Mouse (Mus musculus) left cerebral cortex, adult 11 months (tissue): ENCODE results near the gene Mtss1l.
"Not testable (repeated sequence)": the region's sequence is repeated elsewhere in the genome, so short reads cannot be mapped to it uniquely, and the experiment has no call there.

ENCODE experiments used
- DNase-seq: peaks from one replicate; pipeline ENCODE4 v3.0.0; 2022; ENCODE audit warnings: low spot score

Gene Mtss1l

DNA sequence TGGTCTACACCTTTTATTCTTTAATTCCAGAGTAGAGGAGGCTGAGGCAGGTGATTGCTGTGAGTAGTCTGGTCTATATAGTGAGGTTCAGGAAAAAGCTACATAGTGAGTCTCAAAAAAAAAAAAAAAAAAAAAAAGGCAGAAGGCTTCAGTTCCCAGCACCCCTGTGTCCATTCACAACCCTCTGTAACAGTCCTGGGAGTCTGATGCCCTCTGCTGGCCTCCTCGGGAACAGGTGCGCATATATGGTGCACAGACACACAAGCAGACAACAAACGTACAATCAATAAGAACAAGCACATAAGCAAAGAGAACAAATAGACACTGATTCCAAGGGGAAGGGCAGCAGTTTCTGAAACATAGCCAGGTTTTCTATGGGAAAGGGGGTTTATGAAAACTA lies 55.1 kb downstream of the Mtss1l start:
- no peak for DNase-seq

DNA sequence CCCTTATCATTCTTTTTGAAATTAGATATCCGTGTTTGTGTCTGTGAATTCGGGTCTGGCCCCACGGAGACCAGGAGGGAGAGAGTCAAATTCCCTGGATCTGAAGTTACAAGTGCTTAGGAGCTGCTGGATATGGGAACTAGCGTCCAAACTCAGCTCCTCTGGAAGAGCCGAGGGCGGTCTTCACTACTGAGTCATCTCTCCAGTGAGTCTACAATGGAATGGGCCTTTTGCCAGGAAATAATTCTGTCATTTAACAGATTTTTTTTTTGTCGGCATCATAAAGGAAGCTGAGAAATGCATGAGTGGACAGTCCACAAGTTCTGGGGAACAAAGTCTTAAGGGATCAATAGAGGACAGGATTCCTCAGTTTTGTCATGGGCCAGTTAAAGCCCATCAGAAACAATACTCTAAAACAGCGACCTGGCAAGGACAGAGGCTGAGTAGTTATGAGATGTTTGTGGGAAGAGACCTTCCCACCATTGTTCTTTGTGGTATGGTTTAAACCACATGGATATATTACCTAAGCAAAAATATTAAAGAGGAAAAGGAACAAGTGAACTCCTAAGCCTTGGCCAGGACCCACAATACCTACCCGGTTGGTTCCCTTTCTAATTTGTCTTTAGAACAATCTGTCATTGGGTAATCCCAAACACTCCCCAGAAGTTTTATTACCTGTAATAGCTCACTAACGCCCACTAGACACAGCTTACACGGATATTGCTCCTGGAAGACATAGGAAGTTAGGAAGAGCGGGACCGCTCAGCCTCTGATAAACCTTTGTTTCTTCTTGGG lies 58.8 kb downstream of the Mtss1l start:
- DNase-seq: no peak

DNA sequence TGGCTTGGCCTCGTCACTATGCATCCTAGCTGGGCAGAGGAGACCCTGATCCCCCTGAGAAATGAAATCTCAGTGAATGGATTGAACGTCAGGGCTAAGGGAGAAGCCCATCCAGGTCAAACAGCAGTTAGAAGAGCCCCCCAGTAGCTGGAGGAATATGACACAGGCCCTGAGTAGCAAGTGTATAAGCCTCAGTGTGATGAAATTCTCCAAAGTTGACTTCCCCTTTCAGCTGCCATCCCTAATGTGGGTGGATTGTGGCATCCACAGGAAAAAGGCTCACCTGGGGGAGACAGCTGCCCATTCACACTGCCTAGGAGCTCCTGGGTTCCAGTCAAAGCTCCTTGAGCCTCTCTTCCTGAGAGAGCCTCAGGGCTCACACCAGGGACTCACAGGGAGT lies 64.1 kb downstream of the Mtss1l start:
- DNase-seq: no peak

DNA sequence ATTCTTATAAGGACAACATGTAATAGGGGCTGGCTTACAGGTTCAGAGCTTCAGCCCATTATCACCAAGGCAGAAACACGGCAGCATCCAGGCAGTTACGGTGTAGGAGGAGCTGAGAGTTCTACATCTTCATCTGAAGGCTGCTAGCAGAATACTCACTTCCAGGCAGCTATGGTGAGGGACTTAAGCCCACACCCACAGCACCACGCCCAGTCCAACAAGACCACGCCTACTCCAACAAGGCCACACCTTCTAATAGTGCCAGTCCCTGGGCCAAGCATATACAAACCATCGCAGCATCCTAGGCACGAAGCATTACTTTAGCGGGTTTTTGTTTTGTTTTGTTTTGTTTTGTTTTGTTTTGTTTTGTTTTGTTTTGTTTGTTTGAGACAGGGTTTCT lies 65.2 kb downstream of the Mtss1l start:
- not testable (repeated sequence) for DNase-seq

DNA sequence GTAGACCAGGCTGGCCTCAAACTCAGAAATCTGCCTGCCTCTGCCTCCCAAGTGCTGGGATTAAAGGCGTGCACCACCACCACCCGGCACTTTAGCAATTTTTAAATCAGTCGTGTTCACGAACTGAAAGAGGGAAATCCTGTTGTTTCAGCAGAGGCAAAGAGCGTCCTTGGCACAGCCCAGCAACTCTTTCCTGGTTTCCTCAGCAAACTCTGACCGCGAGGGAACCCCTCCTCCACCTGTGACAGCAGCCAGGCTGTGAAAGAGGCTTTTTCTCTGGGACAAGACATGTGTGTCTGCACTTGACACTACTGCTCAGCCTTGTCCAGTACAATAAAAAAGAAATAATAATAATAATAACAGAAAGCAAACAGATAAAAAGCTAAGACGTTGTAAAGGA lies 65.7 kb downstream of the Mtss1l start:
- no peak for DNase-seq

GRCm38 (mm10) chr8:110787411-110787954 lies 66.2 kb downstream of the Mtss1l start:
- DNase-seq: no peak

DNA sequence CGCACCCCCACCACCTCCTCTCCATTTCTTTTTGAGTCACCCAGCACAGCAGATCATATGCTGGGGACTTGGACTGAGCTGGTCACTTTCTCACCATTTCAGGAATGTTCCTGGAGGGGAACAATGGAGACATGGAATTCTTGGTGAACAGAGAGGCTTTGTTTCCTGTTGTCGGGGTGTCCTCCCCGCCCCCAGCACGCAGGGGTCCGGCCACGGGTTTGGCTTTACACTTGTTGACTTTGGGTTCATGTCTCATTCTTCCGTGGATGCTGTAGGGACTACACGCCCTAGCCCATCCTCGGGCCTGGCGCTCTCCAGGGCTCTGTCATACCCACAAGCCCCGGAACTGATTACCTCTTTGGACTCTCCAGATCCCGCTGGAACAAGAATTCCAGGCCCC lies 67.7 kb downstream of the Mtss1l start:
- no peak for DNase-seq

DNA sequence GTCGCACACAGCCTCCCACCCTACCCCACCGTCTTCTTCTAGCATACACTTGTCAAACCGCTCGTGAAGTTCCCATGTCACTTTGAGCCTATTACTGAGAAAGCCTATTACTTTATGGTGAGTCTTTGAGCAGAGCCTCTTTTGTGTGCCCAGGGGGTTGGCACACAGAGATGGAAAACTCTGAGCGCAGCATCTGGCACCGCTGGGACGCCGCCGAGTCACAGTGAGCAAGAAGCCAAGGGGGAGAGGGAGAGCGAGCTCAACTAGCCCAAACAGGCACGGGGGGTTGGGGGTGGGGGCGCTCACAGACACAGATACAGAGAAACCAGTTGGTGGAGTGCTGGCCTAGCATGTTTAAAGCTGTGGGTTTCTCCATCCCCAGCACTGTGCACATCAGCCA lies 68.3 kb downstream of the Mtss1l start:
- no peak for DNase-seq

- DNase-seq: no peak
Measured at GRCm38 (mm10) chr8:110790270-110790669, 69.0 kb downstream of the Mtss1l start.
